Mouse (Mus musculus) erythroblast, embryonic 14.5 days (primary cell): ENCODE measurements at regions not wholly inside any gene's neighbourhood (a gene's known extent, or its start where the extent isn't known, plus 50 kb on each side); places are given as distances from the start of the nearest gene placed in this dataset.

Experiments used
- H3K27me3 ChIP-seq: 2 replicates; pipeline ENCODE4 v1.6.1; 2012; ENCODE audit warnings: inconsistent platforms; ENCODE audit not compliant: control insufficient read depth
- H3K36me3 ChIP-seq: 2 replicates; pipeline ENCODE4 v1.6.1; 2012; ENCODE audit warnings: mild to moderate bottlenecking, inconsistent platforms; ENCODE audit not compliant: control insufficient read depth
- H3K4me1 ChIP-seq: 2 replicates; pipeline ENCODE4 v1.6.1; 2012; ENCODE audit warnings: inconsistent platforms; ENCODE audit not compliant: control insufficient read depth
- H3K4me3 ChIP-seq: replicated peaks from 2 replicates; pipeline ENCODE3; 2012; ENCODE audit warnings: moderate library complexity, mild to moderate bottlenecking, inconsistent platforms
- H3K9me3 ChIP-seq: 2 replicates; pipeline ENCODE4 v1.6.1; 2012; ENCODE audit warnings: low read length, inconsistent platforms, mixed read lengths; ENCODE audit not compliant: control insufficient read depth
- GATA1 ChIP-seq: IDR thresholded peaks from 2 replicates; pipeline ENCODE4 v1.6.1; 2012; ENCODE audit warnings: low read length, inconsistent platforms, mixed read lengths
- TAL1 ChIP-seq: IDR thresholded peaks from 3 replicates; pipeline ENCODE4 v1.6.1; 2012; ENCODE audit warnings: low read length, inconsistent platforms, mixed read lengths

GRCm38 (mm10) chr10:17202556-17203415 lies 520.2 kb upstream of the Cited2 start:
- Histone ChIP-seq H3K36me3 (no peaks in the 10 kb centered on the region), H3K4me1 (no peaks in the 10 kb centered on the region), H3K27me3 (no peaks in the 10 kb centered on the region), H3K4me3 (no peak overlapping the region), H3K9me3 (no peaks in the 10 kb centered on the region)
- TF ChIP-seq TAL1 (no peak), GATA1 (no peak)

GRCm38 (mm10) chr10:17203416-17204110 lies 519.5 kb upstream of the Cited2 start:
- H3K36me3 ChIP-seq, result no peaks in the 10 kb centered on the region
- no peaks in the 10 kb centered on the region for H3K4me1 ChIP-seq
- H3K9me3 ChIP-seq, result 0 out of 2 replicates have a peak, but pooled peaks cover 2% of the 10 kb centered on the region
- H3K27me3 ChIP-seq, result no peaks in the 10 kb centered on the region
- TF ChIP-seq TAL1 (no peak), GATA1 (no peak)
- H3K4me3 ChIP-seq, result no peak overlapping the region

GRCm38 (mm10) chr10:17204153-17204552 lies 518.9 kb upstream of the Cited2 start:
- no peak overlapping the region for H3K4me3 ChIP-seq
- TF ChIP-seq GATA1, result no peak
- TF ChIP-seq TAL1, result no peak
- no peaks in the 10 kb centered on the region for H3K36me3 ChIP-seq

GRCm38 (mm10) chr10:17212551-17213309 lies 510.3 kb upstream of the Cited2 start:
- Histone ChIP-seq H3K9me3 (0 out of 2 replicates have a peak, but pooled peaks cover 3% of the 10 kb centered on the region), H3K36me3 (no peaks in the 10 kb centered on the region)
- no peak for TF ChIP-seq TAL1
- no peak for TF ChIP-seq GATA1

More at GRCm38 (mm10) chr10:17204153-17204552, 518.9 kb upstream of the Cited2 start:
- H3K9me3 ChIP-seq, result 0 out of 2 replicates have a peak, but pooled peaks cover 3% of the 10 kb centered on the region
- no peaks in the 10 kb centered on the region for H3K27me3 ChIP-seq
- no peaks in the 10 kb centered on the region for H3K4me1 ChIP-seq

GRCm38 (mm10) chr10:17213310-17214064 lies 509.5 kb upstream of the Cited2 start:
- H3K4me1 ChIP-seq, result no peaks in the 10 kb centered on the region
- TF ChIP-seq TAL1 (no peak), GATA1 (no peak)
- H3K9me3 ChIP-seq, result 0 out of 2 replicates have a peak, but pooled peaks cover 1% of the 10 kb centered on the region
- H3K27me3 ChIP-seq, result no peaks in the 10 kb centered on the region
- no peaks in the 10 kb centered on the region for H3K36me3 ChIP-seq
- no peak overlapping the region for H3K4me3 ChIP-seq

More at GRCm38 (mm10) chr10:17212551-17213309, 510.3 kb upstream of the Cited2 start:
- Histone ChIP-seq H3K4me1 (no peaks in the 10 kb centered on the region), H3K27me3 (no peaks in the 10 kb centered on the region), H3K4me3 (no peak overlapping the region)

- H3K36me3 ChIP-seq, result no peaks in the 10 kb centered on the region
- H3K27me3 ChIP-seq, result no peaks in the 10 kb centered on the region
- H3K4me1 ChIP-seq, result no peaks in the 10 kb centered on the region
- no peak overlapping the region for H3K4me3 ChIP-seq
- TF ChIP-seq GATA1 (no peak), TAL1 (no peak)
- H3K9me3 ChIP-seq, result no peaks in the 10 kb centered on the region
Measured at GRCm38 (mm10) chr10:17214065-17214440, 509.0 kb upstream of the Cited2 start.

GRCm38 (mm10) chr10:17215029-17215428 lies 508.0 kb upstream of the Cited2 start:
- no peak for TF ChIP-seq GATA1
- TF ChIP-seq TAL1, result no peak
- no peaks in the 10 kb centered on the region for H3K27me3 ChIP-seq
- H3K9me3 ChIP-seq, result no peaks in the 10 kb centered on the region
- H3K4me1 ChIP-seq, result no peaks in the 10 kb centered on the region
- H3K4me3 ChIP-seq, result no peak overlapping the region
- H3K36me3 ChIP-seq, result no peaks in the 10 kb centered on the region

- Histone ChIP-seq H3K4me3 (no peak overlapping the region), H3K4me1 (no peaks in the 10 kb centered on the region), H3K9me3 (no peaks in the 10 kb centered on the region)
Measured at GRCm38 (mm10) chr10:17221495-17221894, 501.5 kb upstream of the Cited2 start.

More at GRCm38 (mm10) chr10:17221495-17221894, 501.5 kb upstream of the Cited2 start:
- TF ChIP-seq TAL1, result no peak
- no peak for TF ChIP-seq GATA1
- H3K36me3 ChIP-seq, result no peaks in the 10 kb centered on the region
- no peaks in the 10 kb centered on the region for H3K27me3 ChIP-seq
